Mouse (Mus musculus) stomach, embryonic 16.5 days (tissue): ENCODE measurements at regions not wholly inside any gene's neighbourhood (a gene's known extent, or its start where the extent isn't known, plus 50 kb on each side); places are given as distances from the start of the nearest gene placed in this dataset.
"Not testable (repeated sequence)": the region's sequence is repeated elsewhere in the genome, so short reads cannot be mapped to it uniquely, and the experiment has no call there.

Source experiments
- ATAC-seq: fragments of 200-750 bp; cut with Nextera tagmentation; 2 replicates; pipeline ENCODE4 v1.8.0; 2017; ENCODE audit warnings: moderate number of reproducible peaks, moderate TSS enrichment; ENCODE audit not compliant: insufficient read depth, low FRiP score
- H3K27ac ChIP-seq: fragments of 300-500 bp; sonication (generic); 2 replicates; pipeline ENCODE4 v1.5.1; 2014; ENCODE audit warnings: low read length
- H3K27me3 ChIP-seq: fragments of 300-500 bp; sonication (generic); 2 replicates; pipeline ENCODE4 v1.6.1; 2014; ENCODE audit warnings: low read length, control low read depth, mixed read lengths; ENCODE audit not compliant: control insufficient read depth, insufficient read depth
- H3K36me3 ChIP-seq: fragments of 300-500 bp; sonication (generic); 2 replicates; pipeline ENCODE4 v1.6.1; 2014; ENCODE audit warnings: low read length; ENCODE audit not compliant: control insufficient read depth, insufficient read depth
- H3K4me1 ChIP-seq: fragments of 300-500 bp; sonication (generic); 2 replicates; pipeline ENCODE4 v1.6.1; 2014; ENCODE audit warnings: low read length, control low read depth, mixed read lengths; ENCODE audit not compliant: control insufficient read depth, insufficient read depth
- H3K4me2 ChIP-seq: fragments of 300-500 bp; sonication (generic); 2 replicates; pipeline ENCODE4 v1.6.1; 2014; ENCODE audit warnings: low read depth, low read length, mixed read lengths
- H3K4me3 ChIP-seq: fragments of 300-500 bp; sonication (generic); replicated peaks from 2 replicates; pipeline ENCODE4 v1.5.1; 2014; ENCODE audit warnings: mild to moderate bottlenecking, low read length
- H3K9ac ChIP-seq: fragments of 300-500 bp; sonication (generic); 2 replicates; pipeline ENCODE4 v1.6.1; 2014; ENCODE audit warnings: low read length
- H3K9me3 ChIP-seq: fragments of 300-500 bp; sonication (generic); replicated peaks from 2 replicates; pipeline ENCODE4 v1.6.1; 2016; ENCODE audit warnings: low read length, control low read depth; ENCODE audit not compliant: control insufficient read depth
- WGBS: fragments of 180-500 bp; shearing (Covaris S2); extraction: QIAGEN DNeasy Blood & Tissue Kit; methylation state at CpG from one replicate; pipeline ENCODE4 v1.1.7; 2014; 5-methylcytosine and 5-hydroxymethylcytosine counted together

DNA sequence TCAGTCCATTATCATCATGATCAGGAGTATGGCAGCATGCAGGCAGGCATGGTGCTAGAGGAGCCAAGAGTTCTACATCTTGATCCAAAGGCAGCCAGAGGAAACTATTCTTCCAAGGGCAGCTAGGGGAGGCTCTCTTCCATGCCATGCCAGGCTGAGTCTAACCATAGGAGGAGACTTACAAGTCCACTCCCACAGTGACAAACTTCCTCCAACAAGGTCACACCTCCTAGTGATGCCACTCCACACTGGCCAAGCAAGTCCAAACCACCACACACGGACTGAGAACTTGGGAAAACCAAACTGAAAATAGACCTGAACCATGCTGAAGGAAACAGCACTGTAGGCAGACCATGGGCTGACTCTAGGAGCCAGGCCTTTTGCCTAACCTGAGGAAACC, 197.4 kb downstream of the Prex1 start:
- no peak overlapping the region for H3K4me2 ChIP-seq
- H3K9me3 ChIP-seq, result no peaks in the 10 kb centered on the region
- H3K9ac ChIP-seq, result no peak overlapping the region
- no peak overlapping the region for H3K27ac ChIP-seq
- no peak for ATAC-seq
- H3K27me3 ChIP-seq, result no peaks in the 10 kb centered on the region
- WGBS, result 94% methylated on average over 1 of the region's 1 CpGs
- no peak overlapping the region for H3K4me3 ChIP-seq
- H3K4me1 ChIP-seq, result peaks cover 8% of the 10 kb centered on the region
- no peaks in the 10 kb centered on the region for H3K36me3 ChIP-seq

DNA sequence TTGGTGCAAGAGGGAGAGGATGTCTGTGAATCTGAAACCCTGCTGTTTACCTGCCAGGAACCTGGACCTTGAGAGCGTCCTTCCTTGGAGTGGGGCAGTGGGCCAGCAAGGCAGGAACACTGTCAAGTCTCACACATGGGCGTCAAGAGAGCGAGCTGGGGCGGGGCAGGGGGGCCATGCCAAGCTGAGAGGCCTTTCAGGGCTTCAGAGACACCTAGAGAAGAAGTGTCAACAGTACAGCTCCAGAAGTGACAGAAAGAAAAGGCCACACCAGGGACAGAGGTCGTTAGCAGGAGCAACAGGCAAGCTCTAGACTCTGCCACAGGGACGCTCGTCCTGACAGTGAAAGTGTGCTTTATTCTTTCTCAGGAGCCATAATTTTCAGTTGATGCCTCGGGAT, 199.0 kb downstream of the Prex1 start:
- no peaks in the 10 kb centered on the region for H3K27me3 ChIP-seq
- H3K27ac ChIP-seq, result no peak overlapping the region
- no peak for ATAC-seq
- H3K4me2 ChIP-seq, result no peak overlapping the region
- no peak overlapping the region for H3K9ac ChIP-seq
- peaks cover 8% of the 10 kb centered on the region for H3K4me1 ChIP-seq
- H3K9me3 ChIP-seq, result no peaks in the 10 kb centered on the region
- no peaks in the 10 kb centered on the region for H3K36me3 ChIP-seq
- no peak overlapping the region for H3K4me3 ChIP-seq
- 40% methylated on average over 8 of the region's 8 CpGs for WGBS

DNA sequence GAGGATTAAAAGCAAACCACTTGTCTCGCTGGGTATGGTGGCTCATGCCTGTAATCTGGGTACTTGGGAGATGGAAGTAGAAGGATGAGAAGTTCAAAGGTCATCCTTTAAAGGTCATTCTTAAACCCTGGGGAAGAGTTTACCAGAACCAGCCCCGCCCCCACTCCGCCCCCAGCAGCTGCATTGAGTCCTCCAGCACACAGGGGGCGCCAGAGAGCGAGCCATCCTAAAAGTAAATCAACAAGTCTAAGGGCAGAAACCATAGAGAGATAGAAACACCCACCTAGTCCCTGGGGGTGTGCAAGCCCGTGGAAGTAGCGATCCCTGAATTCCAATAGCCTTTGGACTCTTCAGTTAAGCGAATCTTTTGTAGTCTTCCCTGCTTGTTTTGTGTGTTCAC, 201.1 kb downstream of the Prex1 start:
- H3K9me3 ChIP-seq, result peaks cover 6% of the 10 kb centered on the region; the same call in 1 of the 2 replicates
- H3K4me1 ChIP-seq, result peaks cover 5% of the 10 kb centered on the region
- H3K27ac ChIP-seq, result no peak overlapping the region
- H3K27me3 ChIP-seq, result no peaks in the 10 kb centered on the region
- ATAC-seq, result no peak
- H3K4me2 ChIP-seq, result no peak overlapping the region
- no peaks in the 10 kb centered on the region for H3K36me3 ChIP-seq
- no peak overlapping the region for H3K4me3 ChIP-seq
- 84% methylated on average over 8 of the region's 8 CpGs for WGBS
- no peak overlapping the region for H3K9ac ChIP-seq

DNA sequence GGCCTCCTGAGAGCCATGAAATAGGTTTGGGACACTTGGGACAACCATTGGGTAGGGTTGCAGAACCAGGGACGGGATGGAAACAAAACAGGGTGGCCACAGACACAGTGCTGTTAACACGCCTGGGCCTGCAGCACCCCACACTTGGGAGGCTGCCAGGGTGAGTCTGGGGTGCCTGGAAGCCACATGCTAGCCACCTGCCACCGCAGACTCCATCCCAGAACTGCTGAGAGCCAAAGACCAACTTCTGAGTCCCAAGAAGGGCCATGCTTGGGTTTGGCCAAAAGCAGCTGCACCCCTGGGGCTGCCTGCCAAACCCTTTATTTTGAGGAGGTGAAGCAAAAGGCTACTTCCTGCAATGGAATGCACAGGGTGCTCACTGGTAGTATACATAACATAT, 202.2 kb downstream of the Prex1 start:
- not testable (repeated sequence) for H3K27ac ChIP-seq, H3K4me2 ChIP-seq, H3K9ac ChIP-seq, H3K36me3 ChIP-seq, H3K4me1 ChIP-seq, H3K9me3 ChIP-seq, H3K4me3 ChIP-seq, H3K27me3 ChIP-seq, ATAC-seq
- 90% methylated on average over 3 of the region's 3 CpGs for WGBS

DNA sequence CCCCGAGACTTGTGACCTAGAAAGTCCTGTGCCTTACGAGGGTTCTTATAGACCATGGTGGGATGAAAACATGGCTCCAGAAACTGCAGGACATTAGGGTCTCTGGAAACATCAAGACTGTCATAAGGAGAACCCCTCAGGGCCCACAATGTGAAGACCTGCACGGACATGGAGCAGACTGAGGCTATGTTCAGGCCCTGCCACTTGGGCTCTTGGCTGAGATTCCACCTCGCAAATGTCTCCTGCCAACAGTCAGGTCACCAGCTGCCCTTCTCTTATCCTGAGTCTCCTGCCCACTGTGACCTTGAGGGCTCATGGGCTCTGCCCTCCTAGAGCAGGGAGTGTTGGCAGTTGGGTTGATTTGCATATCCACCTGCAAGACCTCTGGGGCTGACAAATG, 202.9 kb downstream of the Prex1 start:
- 80% methylated on average over 4 of the region's 4 CpGs for WGBS
- H3K27me3 ChIP-seq, result no peaks in the 10 kb centered on the region
- no peak overlapping the region for H3K9ac ChIP-seq
- H3K4me1 ChIP-seq, result no peaks in the 10 kb centered on the region
- H3K9me3 ChIP-seq, result peaks cover 6% of the 10 kb centered on the region; the same call in 1 of the 2 replicates
- no peak overlapping the region for H3K4me3 ChIP-seq
- H3K4me2 ChIP-seq, result no peak overlapping the region
- ATAC-seq, result no peak
- no peak overlapping the region for H3K27ac ChIP-seq
- H3K36me3 ChIP-seq, result no peaks in the 10 kb centered on the region

DNA sequence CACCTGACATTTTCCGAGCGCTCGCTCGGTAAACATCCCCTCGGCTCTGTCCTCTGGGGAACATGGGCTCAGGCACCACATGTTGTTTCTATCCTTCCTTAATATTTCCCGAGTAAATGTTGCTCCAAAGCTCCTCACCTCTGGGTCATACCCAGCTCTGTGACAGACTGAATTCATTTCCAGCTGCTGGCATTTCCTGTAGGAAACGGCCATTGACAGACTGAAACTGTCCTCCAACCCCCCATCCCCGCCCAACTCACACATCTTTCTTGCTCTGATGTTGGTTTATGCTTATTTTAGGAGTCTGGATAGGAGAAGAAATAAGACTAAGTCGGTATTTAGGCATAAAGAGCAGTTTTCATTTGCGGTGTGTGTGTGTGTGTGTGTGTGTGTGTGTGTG, 204.0 kb downstream of the Prex1 start:
- H3K36me3 ChIP-seq, result no peaks in the 10 kb centered on the region
- H3K9me3 ChIP-seq, result peaks cover 6% of the 10 kb centered on the region; the same call in 1 of the 2 replicates
- ATAC-seq, result no peak
- 78% methylated on average over 10 of the region's 10 CpGs for WGBS
- H3K4me3 ChIP-seq, result no peak overlapping the region
- H3K4me1 ChIP-seq, result peaks cover 7% of the 10 kb centered on the region; the same call in 1 of the 2 replicates
- no peak overlapping the region for H3K27ac ChIP-seq
- no peaks in the 10 kb centered on the region for H3K27me3 ChIP-seq
- no peak overlapping the region for H3K4me2 ChIP-seq
- no peak overlapping the region for H3K9ac ChIP-seq

DNA sequence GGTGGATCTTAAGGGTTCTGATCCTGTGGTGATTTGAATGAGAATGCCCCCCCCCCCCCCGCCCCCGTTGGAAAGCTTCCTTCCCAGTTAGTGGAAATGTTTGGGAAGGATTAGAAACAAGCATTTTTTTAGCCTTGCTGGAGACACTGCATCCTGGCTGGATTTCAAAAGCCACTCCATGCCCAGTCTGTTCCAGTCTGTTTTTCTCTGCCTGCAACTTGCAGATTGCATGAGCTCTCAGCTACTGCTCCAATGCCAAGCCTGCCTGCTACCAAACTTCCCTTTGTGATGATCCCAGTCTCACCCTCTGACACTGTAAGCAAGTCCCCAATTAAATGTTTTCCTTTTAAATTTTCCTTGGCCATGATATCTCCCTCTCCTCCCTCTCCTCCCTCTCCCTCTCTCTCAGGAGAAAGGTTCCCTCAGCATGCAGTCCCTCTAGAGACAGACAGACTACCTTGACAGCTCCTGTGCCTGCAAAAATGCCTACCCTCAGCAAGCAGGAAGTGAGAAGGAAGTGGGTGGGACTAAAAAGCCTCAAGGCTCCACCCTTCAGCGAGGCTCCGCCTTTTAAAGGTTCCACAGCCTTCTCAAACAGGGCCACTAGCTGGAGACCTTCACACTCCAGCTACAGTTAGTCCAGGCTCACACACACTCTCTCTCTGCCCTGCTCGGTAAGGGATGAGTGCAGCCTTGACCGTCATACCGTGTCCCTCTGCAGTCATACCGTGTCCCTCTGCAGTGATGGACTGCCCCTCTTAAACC, 204.8 kb downstream of the Prex1 start:
- Histone ChIP-seq H3K36me3 (no peaks in the 10 kb centered on the region), H3K4me3 (no peak overlapping the region), H3K27ac (no peak overlapping the region), H3K4me2 (no peak overlapping the region), H3K9ac (no peak overlapping the region), H3K4me1 (peaks cover 10% of the 10 kb centered on the region), H3K9me3 (peaks cover 6% of the 10 kb centered on the region; the same call in 1 of the 2 replicates), H3K27me3 (no peaks in the 10 kb centered on the region)
- ATAC-seq, result no peak
- 75% methylated on average over 8 of the region's 8 CpGs for WGBS

DNA sequence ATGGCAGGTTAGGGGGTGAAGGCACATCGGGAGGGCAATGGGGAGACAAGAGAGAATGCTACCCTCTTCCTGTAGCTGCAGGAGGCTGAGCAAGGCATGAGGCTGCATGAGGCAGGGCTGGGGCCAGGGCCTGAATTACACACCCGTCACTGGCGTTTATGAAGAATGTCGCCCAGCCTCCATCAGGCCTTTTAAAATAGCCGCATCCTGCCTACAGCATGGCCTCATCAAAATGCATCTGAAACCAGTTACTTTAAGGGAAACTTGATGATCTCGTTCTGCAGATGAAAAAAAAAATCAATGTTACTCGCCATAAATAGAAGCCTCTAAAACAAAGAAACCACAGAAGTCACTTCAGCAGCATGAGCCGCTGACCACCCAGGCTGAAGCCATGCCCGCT, 208.3 kb downstream of the Prex1 start:
- Histone ChIP-seq H3K27me3 (no peaks in the 10 kb centered on the region), H3K4me2 (no peak overlapping the region), H3K4me3 (no peak overlapping the region), H3K36me3 (no peaks in the 10 kb centered on the region), H3K9me3 (peaks cover 6% of the 10 kb centered on the region; the same call in 1 of the 2 replicates), H3K9ac (no peak overlapping the region), H3K4me1 (peaks cover 10% of the 10 kb centered on the region), H3K27ac (no peak overlapping the region)
- peak; percentile 40; the same call in 1 of the 2 replicates for ATAC-seq
- WGBS, result 35% methylated on average over 9 of the region's 9 CpGs

DNA sequence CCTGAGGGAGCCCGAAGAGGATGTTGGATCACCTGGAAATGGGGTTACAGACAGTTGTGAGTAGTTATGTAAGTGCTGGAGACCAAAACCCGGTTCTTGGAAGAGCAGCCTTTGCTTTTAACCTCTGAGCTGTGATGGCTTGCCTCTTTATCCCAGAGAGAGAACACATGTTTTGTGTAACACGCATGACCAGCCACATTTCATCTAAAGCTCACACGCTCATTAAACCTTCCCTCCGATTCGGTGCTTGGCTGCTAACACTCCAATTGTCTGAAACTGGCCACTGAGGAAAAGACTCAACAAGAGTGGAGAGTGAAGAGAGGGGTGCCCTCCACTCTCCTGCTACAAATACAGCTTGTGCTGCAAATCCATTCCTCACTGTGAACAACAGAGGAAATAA, 210.0 kb downstream of the Prex1 start:
- Histone ChIP-seq H3K27ac (0 out of 2 replicates have a peak overlapping the region, but pooled peaks have one; percentile 10), H3K4me3 (no peak overlapping the region), H3K9me3 (no peaks in the 10 kb centered on the region), H3K4me2 (no peak overlapping the region), H3K36me3 (no peaks in the 10 kb centered on the region), H3K27me3 (no peaks in the 10 kb centered on the region), H3K9ac (no peak overlapping the region), H3K4me1 (peaks cover 10% of the 10 kb centered on the region)
- no peak for ATAC-seq
- 73% methylated on average over 6 of the region's 6 CpGs for WGBS
